Comparison of ENCODE assay signal across 9 mouse cellular contexts in the genomic region with DNA sequence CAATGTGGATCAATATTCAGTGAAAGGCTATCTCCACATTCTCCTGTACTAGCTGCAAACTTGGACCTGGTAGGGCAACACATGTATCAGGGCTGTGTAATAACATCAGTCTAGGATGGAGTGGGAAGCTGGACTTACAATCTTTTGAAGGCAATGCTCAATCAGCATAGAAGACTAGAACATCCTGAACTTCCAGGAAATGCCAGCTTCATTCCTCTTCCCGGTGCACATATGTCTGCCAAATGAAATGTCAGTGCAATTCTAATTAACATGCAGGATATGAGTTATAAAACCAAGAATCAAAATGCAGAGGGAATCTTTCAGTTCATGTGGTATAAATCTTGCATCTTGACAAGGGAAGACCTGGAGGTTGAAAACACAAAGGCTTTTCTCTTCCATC.
"Had no signal": no experiment of that assay in that cellular context is flagged by ENCODE, and none has a peak within 500 bp of the region (broad histone marks: within the 10 kb centered on the region; RNA-seq: fewer than 3 reads in every experiment).

No protein-coding gene starts in this region.

- ATAC-seq: intestine, embryonic 15.5 days; lung, postnatal 0 days; midbrain, embryonic 13.5 days had no signal

- DNase-seq: kidney, adult 18-20 months; kidney, postnatal 14 days; lung, adult 2 months; lung, postnatal 36 days; spleen, adult 18-20 months; thymus, postnatal 36 days had no signal
